Mouse (Mus musculus) retina, postnatal 1 day (tissue): Measurements from ENCODE around the gene Clasp1.

Experiments used
- DNase-seq: peaks from one replicate; pipeline ENCODE4 v3.0.0-alpha.2; 2012

Gene Clasp1

DNA sequence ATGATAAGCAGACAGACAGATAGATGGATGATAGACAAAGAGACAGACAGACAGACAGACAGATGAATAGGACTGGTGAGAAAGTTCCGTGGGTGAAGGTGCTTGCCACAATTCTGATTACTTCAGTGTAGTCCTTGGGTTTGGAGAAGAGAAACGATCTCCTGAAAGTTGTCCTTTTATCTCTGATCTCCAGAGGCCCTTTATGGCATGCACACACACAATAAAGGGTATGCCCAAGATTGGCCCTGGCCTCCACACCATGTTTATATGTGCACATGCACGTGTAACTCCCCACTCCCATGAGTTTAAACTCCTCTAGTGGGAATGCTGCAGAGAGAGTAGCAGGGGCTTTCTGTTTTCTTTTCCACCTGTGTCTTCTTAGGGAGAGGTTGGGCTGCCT, 14.6 kb downstream of the Clasp1 start:
- DNase-seq: no peak

DNA sequence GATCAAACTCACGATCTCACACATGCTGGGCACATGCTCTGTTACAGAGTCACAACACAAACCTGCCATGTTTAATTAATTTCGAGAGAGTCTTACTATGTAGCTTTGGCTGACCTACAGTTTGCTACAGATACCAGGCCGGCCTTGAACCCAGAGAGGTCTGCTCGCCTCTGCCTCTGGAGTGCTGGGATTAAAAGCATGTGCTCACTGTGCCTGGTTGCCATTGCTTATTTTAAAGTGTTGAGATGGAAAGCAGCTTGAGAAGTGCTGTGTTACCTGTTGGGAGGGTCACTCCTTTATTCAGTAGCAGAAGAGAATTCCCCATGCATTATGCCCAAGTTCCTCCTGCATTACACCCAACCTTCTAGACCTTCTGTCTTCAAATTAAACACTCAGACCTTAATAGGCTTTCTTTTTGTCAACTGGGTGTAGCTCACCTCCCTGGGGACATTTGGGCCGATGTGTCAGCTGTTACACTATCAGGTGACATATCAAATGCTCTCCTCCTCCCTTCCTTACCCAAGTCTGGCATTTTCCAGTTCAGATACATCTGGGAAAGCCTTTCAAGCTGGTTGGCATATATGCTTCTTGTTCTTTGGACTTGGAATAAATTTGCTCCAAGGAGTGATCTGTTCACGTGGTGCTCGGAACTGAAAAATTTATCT, 18.9 kb downstream of the Clasp1 start:
- DNase-seq: no peak

- DNase-seq: no peak
Observed at GRCm38 (mm10) chr1:118409249-118409648, 20.4 kb downstream of the Clasp1 start.

DNA sequence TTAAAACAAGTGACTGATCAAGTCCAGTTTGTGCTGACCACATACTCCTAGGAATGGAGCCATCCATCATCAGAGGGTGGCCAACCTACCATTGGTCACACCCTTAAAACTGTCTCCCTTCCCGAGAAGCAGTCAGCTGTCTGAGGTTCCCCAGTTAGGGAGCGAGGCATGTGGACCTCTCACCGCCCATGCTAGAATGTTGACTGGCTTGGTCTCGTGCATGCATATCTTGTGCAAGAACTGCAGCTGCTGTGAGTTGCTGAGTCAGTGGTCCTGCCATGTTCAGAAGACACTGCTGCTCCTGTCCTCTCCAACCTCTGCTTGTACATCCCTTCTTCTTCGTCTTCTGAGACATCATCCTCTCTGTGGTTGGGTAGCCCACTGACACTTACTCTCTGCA, 22.0 kb downstream of the Clasp1 start:
- DNase-seq: no peak

DNA sequence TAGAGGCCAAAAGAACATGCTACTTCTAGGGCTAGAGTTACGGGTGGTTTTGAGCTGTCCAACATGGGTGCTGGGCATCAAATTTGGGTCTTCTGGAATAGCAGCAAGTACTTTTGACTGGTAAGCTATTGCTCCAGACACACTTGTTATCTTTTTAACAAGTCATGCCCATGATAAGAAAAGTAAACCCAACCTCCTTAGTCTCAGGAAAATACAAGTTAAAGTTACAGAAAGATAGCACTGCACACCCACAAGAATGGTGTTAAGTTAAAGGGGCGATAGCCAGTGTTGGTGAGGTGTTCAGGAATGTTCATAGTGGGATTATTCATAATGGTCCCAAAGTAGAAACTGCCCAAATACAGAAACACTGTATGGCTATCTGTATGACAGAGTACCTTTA, 24.3 kb downstream of the Clasp1 start:
- DNase-seq: no peak

DNA sequence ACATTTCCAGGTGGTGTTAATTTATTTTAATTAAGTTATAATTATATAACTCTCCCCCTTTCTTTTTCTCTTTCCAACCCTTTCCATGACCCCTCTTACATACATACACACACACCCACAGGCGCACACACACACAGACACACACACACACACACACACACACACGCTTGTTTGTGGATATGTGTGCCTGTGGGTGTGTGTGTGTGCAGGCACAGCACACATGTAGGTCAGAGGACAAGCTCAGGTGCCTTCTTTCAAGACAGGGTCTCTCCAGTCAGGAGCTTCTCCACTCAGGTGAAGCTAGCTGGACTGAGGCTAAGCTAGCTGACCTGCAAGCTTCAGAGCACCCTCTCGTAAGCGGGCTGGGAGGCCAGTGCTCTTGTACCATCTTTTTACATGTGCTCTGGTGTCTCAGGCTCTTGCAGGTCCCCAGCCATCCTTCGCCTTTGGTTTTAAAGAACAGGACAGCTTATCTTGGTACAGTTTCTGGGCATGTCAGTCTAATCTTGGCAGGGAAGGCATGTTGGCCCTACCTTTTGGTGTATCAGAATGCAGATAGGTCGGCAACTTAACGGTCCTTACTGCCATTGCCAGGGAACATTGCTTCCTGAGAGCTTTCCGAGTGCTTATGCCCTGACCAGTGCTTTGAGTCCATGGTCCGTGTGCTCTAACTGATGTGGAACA, 28.3 kb downstream of the Clasp1 start:
- no peak for DNase-seq

DNA sequence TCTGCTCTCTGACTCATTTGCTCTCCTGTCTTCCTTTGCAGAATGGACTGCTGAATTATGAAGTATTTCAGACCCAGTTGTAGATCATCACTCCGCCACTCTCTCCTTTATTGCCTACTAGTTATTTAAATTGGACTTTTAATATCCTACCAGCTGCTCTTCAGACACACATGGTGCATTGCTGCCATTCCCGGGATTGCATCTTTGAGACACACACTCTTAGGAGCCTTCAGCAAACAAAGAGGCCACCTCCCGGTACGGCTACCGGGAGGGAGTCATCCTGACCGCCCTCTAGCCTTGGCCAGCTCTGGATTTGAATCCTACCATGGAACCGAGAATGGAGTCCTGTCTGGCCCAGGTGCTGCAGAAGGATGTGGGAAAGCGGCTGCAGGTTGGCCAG, 30.5 kb downstream of the Clasp1 start:
- DNase-seq: no peak

DNA sequence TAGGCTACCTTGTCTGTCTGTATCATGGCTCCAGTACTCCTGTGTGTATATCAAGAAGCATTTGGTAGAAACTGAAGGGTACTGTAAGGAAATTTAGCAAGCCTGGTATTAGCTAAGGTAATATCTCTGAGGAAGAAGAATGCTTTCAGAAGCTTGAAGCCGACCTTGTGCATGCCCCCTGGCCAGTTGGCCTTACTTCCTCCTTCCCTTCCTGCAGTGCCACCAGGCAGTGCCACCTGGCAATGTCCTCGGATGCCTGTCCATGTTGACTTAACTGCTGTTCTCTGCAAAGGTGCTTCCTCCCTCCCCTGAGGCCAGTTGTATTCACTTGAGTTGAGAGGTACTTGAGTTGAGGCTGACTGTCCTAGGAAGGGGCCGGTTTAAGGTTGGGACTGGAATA, 32.3 kb downstream of the Clasp1 start:
- no peak for DNase-seq

GRCm38 (mm10) chr1:118422812-118423211, 34.0 kb downstream of the Clasp1 start:
- peak; percentile 25 for DNase-seq

DNA sequence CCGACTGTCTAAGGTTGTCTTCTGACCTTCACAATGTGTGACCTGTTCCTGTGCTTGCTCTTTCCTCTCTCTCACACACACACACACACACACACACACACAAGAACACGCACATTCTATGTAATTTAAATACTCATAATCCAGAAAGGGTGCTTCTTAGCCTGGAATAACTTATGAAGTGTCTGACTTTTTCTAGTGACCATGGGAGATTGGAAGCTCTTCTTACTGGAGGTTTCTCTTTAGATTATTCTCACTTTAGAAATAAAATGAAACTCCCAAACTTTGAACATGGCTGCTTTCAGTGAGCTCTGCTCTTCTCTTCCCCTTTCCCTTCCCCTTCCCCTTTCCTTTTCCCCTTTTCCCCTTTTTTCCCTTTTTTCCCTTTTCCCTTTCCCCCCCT, 37.1 kb downstream of the Clasp1 start:
- DNase-seq: no peak

- no peak for DNase-seq
Observed at GRCm38 (mm10) chr1:118428354-118429084, 39.7 kb downstream of the Clasp1 start.

DNA sequence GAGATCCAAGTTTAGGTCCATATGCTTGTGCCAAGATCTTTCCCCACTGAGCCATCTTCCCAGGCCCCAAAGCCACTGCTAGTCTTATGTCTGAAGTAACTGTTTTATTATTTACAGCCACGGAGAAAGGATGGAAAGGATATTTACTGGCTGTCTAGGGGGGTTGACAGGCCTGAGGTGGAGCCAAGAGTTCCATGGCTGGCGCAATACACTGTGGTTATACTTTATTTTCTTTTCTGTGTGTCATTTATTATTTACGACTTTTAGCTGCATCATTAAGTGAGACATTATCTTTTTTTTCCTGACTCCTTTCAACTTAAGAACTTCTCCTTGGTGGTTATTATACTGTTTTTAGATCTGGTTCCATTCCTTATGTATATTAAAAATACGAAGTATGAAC, 42.7 kb downstream of the Clasp1 start:
- no peak for DNase-seq

DNA sequence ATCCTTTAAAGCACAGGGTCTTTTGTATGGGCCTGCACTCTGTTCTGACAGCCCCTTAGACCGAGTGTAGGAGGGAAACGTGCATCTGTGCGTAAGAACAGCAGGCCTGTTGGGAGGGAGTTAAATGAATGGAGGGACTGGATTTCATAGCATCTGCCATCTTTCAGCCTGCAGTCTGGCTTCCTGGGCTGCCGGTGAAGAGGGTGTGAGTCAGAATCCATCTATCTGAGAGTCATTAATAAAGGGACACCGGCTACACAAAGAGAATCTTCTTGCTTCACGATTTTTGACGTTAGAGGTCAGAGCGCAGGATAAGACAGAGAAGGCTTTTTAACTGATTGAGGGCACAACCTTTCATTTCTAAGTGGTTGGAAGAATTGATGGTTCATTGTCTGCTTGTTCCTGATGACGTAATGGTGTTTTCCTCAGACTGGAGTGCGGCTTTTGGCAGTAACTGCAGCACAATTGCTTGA, 46.2 kb downstream of the Clasp1 start:
- peak; percentile 38 for DNase-seq

DNA sequence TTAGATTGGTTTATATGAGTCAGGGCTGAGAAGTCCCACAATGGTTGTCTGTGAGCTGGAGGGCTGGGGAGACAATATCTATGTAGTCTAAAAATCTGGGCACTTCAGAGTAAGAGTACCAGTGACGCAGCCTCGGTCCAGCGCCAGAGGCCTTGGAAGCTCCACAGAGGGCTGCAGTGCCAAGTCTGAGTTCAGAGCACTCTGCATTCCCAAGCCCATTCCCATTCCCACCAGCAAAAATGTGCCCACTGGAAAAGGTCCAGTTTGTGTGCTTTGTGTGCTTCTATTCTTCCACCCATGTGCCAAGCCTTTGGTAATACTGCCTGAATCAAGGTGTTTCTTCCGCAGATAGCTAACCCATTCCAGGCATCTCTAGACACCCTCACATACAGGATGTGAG, 49.0 kb downstream of the Clasp1 start:
- no peak for DNase-seq

DNA sequence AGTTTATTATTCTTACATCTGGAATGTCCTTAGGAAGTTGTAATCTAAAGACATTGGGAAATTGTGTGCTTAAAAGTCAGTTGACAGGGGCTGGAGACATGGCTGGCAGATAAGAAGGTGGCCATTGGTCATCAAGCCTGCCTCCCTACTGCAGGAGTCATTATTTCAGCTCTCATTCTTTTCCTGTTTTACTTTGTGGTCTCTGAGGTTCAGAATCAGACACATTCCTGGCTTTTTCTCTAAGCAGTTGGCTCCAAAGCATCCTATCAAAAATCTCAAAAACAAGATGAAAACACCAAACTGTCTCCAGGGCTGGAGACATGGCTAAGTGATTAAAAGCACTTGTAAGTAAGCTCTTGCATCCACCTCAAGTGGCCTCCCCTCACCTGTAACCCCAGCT, 49.5 kb downstream of the Clasp1 start:
- no peak for DNase-seq

DNA sequence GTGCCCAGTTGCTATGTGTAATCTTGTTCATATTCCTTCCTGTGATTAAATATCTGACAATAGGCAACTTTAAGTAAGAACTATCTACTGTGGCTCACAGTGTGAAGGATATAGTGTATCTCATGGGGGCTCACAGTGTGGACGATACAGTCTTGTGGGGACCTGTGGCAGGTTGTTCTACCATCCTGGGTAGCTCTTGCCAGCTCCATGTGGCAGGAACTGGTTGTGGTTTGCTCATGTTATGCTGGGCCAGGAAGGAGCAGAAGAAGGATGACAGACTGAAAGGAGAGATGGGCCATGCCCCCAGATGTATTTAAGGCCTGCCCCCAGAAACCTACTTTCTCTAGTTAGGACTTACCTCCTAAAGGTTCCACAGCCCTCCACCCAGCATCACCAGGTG, 51.7 kb downstream of the Clasp1 start:
- DNase-seq: no peak

GRCm38 (mm10) chr1:118444420-118444819, 55.6 kb downstream of the Clasp1 start:
- no peak for DNase-seq

DNA sequence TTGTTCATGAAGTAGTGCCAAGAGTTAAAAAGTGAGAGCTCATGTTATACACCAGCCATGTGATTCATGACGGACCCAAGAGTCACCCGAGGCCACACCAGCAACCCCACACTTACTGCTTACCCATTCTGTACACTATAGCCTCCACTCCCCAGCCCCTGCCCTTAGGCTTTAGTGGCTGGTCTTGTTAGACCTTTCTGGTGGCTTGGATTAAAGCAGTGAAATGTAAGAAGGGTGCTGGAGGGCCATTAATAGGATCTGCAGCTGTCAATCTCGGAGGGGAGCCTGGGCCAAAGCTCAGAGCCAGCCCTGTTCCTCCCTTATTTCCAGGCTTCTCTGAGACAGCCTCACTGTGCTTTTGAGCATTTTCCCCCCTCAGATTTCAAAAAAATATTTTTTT, 56.1 kb downstream of the Clasp1 start:
- DNase-seq: peak; percentile 32

DNA sequence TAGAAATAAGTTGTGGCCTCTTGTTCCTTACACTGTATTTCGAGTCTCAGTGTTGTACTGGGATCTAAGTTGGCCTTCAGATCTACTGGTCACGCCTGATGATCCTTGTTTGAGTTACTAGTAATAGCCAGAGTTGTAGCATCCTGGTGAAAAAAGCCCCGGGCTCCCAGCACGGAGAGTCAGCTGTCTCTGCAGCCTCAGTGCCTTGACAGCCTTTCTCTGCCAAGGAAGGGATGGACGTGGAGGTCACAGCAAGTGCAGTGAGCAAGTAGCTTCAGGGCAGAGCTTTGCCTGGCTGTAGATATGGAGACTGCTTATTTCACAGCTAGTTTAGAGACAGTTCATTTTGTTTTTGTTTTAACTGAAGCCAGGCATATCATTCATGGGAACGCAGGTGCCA, 56.6 kb downstream of the Clasp1 start:
- peak; percentile 36 for DNase-seq

- no peak for DNase-seq
Observed at GRCm38 (mm10) chr1:118446006-118446405, 57.1 kb downstream of the Clasp1 start.

GRCm38 (mm10) chr1:118447131-118447530, 58.3 kb downstream of the Clasp1 start:
- DNase-seq: no peak

DNA sequence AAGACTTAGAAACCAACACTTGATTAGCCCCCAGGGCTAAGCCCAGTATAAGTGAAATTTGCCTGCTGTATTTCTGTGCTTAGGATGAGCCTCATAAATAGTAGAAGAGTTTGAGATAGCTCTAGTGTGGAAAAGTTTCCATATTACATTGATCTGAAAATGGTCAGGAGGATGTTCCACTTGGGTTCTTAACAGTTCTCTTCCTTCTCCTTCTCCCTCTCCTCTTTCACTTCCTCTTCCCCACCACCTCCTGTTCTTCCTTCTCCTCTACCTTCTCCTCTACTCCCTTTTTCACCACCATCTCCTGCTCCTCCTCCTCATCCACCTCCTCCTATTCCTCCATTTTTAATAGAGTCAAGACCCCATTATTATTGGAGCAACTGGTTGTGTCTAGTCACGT, 59.4 kb downstream of the Clasp1 start:
- DNase-seq: no peak

GRCm38 (mm10) chr1:118450891-118451450, 62.1 kb downstream of the Clasp1 start:
- no peak for DNase-seq

GRCm38 (mm10) chr1:118453577-118453976, 64.7 kb downstream of the Clasp1 start:
- no peak for DNase-seq
